Mouse (Mus musculus) ovary, postnatal 14 days (tissue): ENCODE measurements around the gene Rack1.
"Not testable (repeated sequence)": the region's sequence is repeated elsewhere in the genome, so short reads cannot be mapped to it uniquely, and the experiment has no call there.

Experiments used
- DNase-seq: peaks from one replicate; pipeline ENCODE4 v3.0.0; 2022; ENCODE audit warnings: low spot score

Rack1 gene

DNA sequence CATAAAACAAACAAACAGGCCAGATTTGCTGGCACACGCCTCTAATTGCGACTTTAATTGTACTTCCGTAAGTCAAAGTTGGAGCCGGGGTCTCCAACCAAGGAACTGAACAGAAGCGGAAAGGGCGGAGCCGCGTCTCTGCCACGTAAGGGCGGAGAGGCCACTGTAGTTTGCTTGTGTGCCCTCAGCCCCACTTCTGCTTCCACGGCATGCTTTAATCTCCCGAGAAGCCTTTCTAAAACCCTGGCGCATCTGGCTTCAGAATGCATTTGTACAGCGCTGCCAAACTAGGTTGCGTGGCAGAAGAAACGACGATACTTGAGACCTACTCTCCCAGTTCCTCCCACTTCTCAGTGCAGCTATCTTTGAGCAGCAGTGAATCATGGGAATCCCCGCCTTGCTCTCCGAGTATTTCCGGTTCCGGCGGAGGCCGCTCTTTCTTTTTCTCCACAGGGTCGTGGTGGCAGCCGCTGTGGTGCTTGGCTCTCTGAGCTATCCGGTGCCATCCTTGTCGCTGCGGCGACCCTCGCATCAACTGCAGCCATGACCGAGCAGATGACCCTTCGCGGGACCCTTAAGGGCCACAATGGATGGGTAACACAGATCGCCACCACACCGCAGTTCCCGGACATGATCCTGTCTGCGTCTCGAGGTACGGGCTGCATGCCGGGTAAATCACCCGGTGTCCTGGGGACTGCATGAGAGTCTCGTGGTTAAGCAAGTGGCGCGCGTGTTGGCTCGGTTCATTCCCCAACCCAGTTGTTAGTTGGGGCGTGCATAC, at the start of gene Rack1:
TSS of gene Rack1 (plus strand) at position 412 of the 781 bp plus-strand sequence.
- DNase-seq, result peak; percentile 84

DNA sequence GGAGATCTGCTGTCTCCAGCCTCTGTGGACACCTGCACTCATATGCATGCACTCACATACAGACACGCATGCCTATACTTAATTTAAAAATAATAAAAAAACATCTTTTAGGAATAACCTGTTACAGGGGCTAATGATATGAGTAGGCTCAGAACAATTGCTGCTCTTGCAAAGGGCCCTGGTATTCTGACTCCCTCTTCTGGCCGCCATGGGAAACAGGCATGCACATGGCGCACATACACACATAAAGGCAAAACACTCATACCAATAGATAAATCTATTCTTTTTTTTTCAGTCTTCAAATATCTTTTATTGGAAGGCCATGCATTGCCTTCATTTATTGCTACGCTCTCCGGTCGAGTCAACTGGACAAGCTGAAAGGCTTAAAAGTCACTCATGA, 49.7 kb upstream of the Rack1 start:
- DNase-seq, result no peak

DNA sequence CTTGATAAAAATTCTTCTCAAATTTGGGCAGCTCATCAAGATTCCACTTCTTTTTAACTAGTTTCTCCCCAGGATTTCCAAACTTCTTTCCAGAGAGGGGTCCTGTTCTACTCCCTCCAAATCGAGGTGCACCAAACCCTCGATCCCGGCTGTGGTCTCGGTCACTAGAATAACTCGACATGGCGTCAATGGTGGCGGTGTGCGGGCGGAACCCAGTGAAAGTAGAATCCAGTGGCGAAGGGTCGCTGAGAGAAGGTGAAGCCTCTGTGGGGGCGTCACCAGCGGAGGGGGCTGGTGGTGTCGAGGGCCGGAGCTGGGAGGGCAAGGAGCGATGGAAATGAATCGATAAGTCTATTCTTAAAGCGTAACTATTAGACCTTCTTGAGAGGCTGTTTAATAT, 46.6 kb upstream of the Rack1 start:
- not testable (repeated sequence) for DNase-seq

DNA sequence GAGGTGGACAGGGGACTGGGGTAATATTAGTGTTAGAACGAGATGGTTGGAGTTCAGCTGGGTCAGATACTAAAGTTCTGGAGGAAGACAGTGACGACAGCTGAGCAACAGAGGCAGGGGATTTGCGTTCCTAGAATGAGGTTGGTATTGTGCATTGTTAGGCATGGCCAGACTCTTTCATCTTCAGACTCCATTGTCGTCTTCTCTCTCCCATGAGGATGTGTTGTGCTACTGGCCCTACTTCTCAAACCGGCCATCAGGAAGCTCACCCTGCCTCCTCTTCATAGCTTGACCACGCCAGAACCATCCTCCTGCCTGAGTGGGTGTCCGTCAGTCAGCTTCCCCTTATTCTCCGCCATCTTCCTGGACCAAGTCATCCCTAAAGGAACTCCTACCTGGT, 41.1 kb upstream of the Rack1 start:
- DNase-seq, result no peak

DNA sequence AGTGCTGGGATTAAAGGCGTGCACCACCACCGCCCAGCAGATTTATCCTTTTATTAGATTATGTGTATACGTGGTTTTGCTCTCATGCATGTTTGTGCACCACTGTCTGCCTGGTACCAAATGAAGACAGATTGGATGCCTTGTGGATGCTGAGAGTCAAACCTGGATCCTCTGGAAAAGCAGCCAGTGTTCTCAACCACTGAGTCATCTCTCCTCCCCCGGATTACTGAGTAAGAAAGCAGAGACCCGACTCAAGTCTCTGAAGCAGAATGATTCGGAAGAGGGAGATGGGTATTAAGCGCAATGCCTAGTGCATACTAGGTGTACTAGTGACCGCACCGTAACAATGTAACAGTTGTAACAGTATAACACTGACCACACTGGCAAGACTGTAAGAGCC, 36.0 kb upstream of the Rack1 start:
- DNase-seq, result no peak

DNA sequence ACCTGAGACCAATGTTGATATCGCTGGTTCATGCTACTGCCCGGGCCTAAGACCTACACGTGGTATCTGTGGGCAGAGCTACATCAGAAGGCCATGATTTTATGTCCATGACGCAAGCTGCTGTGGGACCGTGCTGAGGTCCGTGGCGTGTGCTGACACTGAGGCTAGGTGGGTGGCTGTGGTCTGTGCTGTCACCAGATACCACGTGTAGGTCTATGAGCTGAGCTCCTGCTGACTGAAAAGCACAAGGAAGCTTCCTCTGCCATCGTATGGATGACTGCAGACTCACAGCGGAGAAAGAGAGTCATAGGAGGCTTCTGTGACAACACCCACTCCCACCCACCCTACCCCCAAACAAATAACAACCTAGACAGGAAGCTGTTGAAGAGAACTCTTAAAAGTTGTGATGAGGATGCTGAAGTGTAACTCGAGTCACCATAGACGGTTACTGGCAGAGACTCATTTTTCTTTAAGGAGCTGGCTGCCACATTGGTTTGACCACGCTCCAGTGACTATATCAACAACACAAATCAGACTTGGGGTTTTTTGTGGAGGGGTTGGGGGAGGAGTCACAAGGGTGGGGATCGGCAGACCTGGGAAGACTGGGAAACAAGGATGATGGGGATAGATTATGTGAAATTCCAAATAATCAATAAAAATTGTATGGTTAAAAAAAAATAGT, 32.8 kb upstream of the Rack1 start:
- no peak for DNase-seq

DNA sequence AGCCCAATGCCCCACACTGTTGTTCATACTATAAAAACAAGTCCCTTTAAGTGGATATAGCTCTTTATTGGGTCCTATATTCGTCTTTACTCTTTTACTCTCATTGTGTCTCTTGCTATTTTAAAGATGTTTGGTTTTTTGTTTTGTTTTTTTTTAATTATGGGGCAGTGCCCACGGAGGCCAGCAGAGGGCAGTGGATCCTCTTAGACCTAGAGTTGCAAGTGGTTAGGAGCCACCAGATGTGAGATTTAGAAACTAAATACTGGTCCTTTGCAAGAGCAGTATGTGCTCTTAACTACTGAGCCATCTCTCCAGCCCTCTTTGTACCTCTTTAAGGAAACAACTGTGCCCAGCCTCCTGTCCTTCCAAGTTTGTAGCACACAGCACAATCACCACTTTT, 28.4 kb upstream of the Rack1 start:
- no peak for DNase-seq

DNA sequence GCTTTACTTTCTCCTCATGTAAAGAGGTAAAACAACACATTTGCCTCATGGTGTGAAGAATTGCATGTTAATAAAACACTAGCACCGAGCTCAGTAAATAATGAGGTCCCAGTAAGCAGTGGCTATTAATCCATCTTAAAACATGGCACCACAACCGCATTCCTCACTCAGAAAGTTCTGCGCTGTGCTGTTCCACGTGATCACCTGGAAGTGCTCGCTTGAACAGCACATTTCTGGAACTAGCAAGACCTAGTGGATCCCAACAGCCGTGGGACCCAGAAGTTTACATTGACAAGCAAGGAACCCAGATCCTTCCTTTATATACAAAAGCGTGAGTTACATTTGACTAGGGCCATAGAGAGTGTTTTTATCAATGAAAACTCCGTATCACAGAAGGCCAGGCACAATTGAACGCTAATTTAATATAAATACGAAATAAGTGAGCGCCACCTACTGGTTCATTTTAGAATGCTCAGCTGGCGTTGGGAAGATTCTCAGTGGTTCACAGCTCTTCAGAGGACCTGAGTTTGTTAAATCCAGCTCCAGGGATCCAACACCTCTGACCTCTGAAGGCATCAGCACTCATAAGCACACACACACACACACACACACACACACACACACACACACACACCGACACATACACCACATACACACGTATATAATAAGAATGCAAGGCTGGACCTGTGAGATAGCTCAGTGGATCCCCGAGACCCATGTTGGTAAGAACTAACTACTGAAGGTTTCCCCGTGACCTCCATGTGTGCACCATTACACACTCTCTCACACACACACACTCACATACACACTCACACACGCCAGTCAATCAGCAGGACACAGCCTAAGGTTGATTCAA, 25.5 kb upstream of the Rack1 start:
- peak; percentile 44 for DNase-seq

DNA sequence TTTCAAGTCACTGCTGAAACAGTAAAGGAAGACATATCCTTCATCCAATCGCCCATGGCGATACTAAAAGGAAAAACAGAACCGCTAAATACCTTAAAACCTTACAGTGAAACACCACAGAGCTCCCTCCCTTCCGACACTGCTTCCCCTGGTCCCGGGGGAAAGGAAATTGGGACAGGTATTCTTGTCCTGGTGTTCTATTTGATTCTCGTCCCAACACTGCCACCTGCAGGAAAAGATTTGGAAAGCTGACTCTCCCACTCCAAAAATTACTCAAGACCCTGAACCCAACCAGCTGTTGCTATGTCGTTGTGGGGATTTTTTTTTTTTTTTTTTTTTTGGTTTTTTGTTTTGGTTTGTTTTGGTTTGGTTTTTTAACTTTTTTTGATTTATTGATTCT, 24.6 kb upstream of the Rack1 start:
- peak; percentile 54 for DNase-seq

DNA sequence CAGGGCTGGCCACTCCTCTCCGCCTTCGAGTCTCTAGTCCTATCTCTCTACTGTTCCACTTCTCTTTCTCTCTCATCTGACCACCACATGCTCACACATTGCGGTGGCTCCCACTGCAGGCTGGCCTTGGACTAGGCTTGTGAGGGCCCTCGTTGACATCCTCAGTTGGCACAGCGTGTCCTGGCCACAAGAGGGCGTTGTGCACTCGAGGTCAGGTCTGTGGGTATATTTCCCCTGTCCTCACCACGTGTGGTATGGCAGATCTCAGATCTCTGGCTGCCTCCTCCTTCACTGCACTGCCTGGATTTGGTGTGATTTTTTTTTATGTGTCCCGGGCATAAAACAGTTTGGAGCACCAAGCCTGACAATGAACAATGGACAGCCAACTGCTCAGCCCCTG, 23.5 kb upstream of the Rack1 start:
- no peak for DNase-seq

DNA sequence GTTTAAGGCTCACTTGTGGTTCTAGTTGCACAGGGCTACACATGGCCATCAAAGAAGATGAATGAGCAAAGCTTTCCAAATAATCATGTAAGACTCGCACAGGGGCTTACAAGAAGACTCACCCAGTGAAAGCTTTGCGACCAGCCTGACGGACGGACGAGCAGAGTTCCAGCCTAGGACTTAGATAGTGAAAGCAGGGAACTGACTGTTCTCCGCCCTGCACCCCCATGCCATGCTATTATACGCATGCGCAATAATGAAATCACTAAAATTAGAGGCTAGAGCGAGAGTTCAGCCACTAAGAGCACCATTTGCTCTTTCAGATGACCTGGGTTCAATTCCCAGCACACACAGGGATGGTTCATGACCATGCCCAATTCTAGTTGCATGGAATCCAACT, 22.8 kb upstream of the Rack1 start:
- DNase-seq, result no peak

DNA sequence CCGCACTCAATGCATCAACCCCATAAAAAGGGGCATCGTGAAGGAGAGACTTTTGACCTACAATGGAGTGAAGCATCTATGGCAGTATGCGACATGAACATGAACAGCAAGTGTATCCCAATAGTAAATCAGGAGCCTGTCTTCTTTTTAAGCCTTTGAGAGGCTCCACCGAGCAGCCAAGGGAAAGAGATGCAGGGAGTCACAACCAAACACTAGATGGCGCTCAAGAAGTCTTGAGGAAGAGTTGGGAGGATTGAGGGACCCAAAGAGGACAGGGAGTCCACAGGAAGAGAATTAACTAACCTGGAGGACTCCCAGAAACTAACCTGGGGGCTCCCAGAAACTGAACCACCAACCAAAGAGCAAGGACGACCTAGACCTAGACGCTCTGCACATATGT, 20.7 kb upstream of the Rack1 start:
- DNase-seq, result no peak

DNA sequence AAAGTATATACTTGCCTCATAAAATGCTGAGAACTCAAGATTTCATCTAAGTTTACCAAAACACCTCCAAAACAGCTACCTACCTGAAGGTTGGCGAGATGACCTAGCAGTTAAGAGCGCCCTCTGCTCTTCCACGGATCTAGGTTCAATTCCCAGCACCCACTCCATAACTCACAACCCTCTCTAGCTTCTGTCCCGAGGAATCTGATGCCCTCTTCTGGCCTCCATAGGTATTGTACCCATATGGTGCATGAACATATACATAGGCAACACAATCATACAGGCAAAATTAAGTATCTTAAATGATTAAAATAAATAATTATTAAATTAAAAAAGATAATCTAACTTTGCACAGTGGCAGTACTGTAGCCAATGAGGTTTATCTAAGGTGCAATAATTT, 17.9 kb upstream of the Rack1 start:
- DNase-seq, result no peak

DNA sequence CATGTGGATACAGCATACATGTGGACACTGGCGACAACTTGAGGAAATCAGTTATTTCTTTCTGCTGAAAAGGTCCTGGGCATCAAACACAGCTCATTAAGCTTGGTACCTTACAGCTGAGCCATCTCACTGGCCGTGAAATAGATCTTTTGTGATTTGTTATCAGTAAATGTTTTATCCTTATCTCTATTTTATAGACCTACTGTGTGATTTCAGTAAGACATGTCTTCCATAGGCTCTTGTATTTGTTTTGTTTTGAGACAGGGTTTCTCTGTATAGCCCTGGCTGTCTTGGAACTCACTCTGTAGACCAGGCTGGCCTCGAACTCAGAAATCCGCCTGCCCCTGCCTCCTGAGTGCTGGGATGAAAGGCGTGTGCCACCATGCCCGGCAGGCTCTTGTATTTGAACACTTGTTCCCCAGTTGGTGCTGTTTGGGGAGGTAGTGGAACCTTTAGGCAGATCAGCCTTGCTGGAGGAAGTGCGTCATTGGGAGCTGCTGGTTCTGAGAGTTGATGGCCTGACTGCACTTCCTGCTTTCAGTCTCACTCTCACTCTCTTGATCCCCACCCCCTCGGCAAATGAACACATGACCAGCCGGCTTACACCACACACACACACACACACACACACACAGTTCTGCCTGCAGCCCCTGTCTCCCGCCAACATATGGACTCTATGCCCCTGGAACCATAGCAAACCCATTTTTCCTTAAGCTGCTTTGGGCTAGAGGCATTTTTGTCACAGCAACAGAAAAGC, 12.5 kb upstream of the Rack1 start:
- DNase-seq, result no peak

DNA sequence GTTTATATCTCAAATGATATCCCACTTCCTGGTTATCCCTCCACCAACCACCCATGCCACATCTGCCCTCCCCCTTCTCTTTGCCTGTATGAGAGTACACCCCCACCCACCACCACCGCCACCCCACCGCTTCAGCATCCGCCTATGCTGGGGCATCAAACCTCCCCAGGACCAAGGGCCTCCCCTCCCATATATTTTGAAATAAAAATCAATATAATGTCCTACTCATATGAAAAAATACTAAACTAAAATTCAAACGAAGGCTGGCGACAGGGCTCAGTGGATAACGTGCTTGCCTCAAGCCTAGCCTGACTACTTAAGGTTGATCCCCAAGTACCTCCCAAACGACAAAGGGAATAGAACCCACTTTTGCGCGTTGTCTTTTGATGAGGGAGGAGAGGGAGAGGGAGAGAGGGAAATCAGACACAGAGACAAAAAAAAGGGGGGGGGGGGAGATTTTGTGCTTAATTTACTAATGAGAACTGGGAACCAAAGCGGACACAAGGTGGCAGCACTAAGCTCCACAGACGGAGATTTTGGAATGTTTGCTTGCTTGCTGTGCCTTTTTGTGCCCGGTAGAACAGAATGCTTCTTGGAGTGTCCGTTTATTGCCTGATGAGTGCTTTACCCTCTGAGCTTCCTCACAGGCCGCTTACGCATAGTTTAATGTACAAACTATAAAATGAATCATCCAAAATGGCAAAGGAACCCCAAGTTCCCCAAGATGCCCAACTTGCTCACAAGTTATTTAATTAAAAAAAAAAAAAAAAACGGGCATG, 11.6 kb upstream of the Rack1 start:
- peak; percentile 56 for DNase-seq

DNA sequence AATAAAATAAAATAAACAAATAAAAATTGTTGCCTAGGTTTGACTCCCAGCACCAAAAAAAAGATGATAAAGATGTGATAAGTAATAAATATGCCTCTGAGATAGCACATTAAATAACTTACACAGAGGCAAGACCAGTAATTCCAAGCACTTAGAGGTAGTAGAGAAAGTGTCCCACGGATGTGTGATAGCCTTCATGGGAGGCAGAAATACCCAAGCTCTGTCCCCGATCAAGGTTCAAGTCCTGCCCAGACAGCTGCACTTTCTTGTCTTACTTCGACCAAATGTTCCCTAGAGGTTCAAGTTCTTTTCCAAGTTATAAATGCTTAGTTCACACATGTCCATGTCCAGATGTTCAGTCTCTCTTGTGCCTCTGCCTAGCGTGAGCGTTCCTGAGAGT, 10.9 kb upstream of the Rack1 start:
- no peak for DNase-seq

DNA sequence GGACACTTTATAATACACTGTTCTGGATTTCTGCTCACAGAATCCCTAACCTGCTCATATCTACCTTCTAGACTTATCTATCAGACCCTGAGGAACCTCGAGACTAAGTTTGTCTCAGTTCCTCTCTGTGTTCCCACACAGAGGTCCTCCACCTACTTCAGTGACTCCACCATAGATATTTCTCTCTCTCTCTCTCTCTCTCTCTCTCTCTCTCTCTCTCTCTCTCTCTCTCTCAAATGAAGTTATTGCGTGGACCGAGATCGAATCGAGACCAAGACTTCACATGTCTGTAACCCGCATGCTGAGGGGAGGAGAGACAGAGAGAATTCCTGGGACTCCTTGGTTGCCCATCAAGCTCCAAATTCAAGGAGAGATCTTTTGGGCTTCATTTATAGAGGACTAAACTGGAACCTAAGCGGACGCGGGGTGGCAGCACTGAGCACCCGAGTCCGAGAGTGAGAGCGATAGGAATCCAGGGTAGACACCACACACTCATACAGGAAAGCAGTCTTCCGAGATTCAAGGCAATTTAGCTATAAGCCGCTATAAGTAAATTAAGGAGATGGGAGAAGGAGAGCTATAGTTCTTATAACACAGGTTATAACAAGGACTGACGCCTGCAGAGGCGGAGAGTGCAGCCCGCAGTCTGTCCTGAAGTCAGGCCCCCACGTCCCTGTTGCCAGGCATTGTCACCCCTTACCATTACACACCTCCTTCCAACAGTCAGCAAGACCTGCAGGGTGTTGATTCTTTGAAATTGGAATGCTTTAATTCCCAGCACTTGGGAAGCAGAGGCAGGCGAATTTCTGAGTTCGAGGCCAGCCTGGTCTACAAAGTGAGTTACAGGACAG, 9.9 kb upstream of the Rack1 start:
- peak; percentile 80 for DNase-seq

DNA sequence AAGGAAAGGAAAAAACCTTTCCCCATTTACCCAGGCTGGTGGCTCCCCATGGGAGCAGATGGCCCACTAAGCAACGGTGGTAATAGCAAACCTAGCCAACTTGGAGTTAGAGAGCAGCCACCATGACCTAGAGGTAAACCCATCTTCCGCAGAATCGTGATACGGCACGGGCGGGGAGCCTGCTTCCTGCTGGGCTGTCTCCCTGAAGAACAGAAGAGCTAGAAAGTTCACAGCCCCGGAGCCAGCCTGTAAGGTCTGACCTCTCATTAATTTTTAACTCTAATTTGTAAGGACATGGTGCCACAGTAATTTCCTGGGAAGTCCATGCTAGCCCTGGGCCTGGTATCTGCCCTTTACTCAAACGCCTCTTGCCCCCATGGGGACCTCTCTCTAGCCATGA, 9.2 kb upstream of the Rack1 start:
- DNase-seq, result no peak

DNA sequence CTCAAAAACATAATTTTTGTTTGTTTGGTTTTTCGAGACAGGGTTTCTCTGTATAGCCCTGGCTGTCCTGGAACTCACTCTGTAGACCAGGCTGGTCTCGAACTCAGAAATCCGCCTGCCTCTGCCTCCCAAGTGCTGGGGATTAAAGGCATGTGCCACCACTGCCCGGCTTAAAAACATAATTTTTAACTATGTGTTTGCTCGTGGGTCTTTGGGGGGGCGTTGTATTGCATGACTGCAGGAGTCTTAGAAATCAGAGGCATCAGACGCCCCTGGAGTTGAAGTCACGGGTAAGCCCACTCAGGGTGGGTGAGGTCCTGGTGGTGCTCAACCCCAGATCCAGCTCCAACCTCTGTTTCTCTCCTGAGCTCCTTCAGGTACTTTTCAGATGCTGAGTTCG, 8.2 kb upstream of the Rack1 start:
- DNase-seq, result not testable (repeated sequence)

DNA sequence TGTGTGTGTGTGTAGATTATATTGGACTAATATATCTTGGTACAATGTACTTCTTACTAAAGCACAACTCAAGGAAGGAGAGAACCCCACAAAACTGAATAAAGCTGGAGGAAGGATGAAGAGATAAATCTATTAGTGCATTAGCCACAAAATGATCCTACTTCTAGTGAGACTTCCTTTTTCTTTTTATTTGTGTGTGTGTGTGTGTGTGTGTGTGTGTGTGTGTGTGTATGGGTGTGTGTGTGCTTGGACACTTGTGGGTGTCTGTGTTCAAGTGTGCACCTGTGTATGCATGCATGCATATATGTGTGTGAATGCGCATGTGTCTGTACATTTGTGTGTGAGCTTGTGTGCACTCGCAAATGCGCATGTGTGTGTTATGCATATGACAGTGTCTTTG, 6.9 kb upstream of the Rack1 start:
- no peak for DNase-seq
